Mouse (Mus musculus) intestine, embryonic 14.5 days (tissue): ENCODE results near the gene Palld. TPM values are rescaled to one million over a fixed set of nuclear protein-coding genes. Genes with fewer than 3 reads are reported as not detected.

Source experiments
- polyA plus RNA-seq: library from polyadenylated mRNA; unstranded; fragments of >200 nt; fragmentation: Nextera tagmentation; extraction: Ambion mirVana; gene quantifications from 2 replicates; pipeline ENCODE4 v1.2.1, GENCODE M21; 2014

The Palld gene
- polyA plus RNA-seq, 1 experiment from 2014 or later, result 66.4 TPM

Other genes with a start within 250 kb of the Palld start
- gene Ddx60, start 25.4 kb upstream of the Palld start, polyA plus RNA-seq, result 0.46 and 0.97 TPM in 2 replicates
- 0.51 TPM in 1 of 2 replicates, not detected in the other for gene Anxa10, start 220.5 kb upstream of the Palld start, polyA plus RNA-seq